Mouse (Mus musculus): ENCODE results near the gene Psrc1. TPM values are rescaled to one million over a fixed set of nuclear protein-coding genes. Genes with fewer than 3 reads are reported as not detected.

The Psrc1 gene
- total and polyA plus RNA-seq, 3 experiments, result 33.7 to 172 (median 122) TPM

- Histone ChIP-seq H3K27me3 (ENCODE audit: insufficient read depth, low read length) (peaks cover 39% of the 10 kb centered on the region), H3K9me3 (replicated peaks) (no peaks in the 10 kb centered on the region), H3K36me3 (replicated peaks) (no peaks in the 10 kb centered on the region), H3K4me1 (ENCODE audit: insufficient read depth, low read depth, low read length) (peaks cover 3% of the 10 kb centered on the region), H3K4me3 (ENCODE audit: low read depth, low read length) (no peak overlapping the region)
- ATAC-seq (ENCODE audit: extremely low read depth, insufficient number of reproducible peaks, low FRiP score, poor library complexity, severe bottlenecking) (no peak), DNase-seq (ENCODE audit: low spot score) (no peak)
- TF ChIP-seq GATA1 (IDR thresholded peaks at IDR 0.05; ENCODE audit: borderline replicate concordance, low read length) (no peak), GATA2 (IDR thresholded peaks at IDR 0.05; ENCODE audit: borderline replicate concordance, low read depth, low read length) (no peak), CTCF (IDR thresholded peaks at IDR 0.05; ENCODE audit: low read depth, low read length) (no peak), POLR2AphosphoS5 (IDR thresholded peaks at IDR 0.05; ENCODE audit: insufficient replicate concordance, low read depth, low read length) (no peak), TAL1 (conservative IDR thresholded peaks at IDR 0.05; ENCODE audit: low read depth, low read length) (no peak)
Observed at GRCm38 (mm10) chr3:108367173-108367572, 16.5 kb upstream of the Psrc1 start.

- H3K36me3 ChIP-seq (replicated peaks), result no peaks in the 10 kb centered on the region
- DNase-seq (ENCODE audit: low spot score) (no peak), ATAC-seq (ENCODE audit: extremely low read depth, insufficient number of reproducible peaks, low FRiP score, poor library complexity, severe bottlenecking) (no peak)
- H3K9me3 ChIP-seq (replicated peaks), result no peaks in the 10 kb centered on the region
- peaks cover 3% of the 10 kb centered on the region for H3K4me1 ChIP-seq (ENCODE audit: insufficient read depth, low read depth, low read length)
- H3K27me3 ChIP-seq (ENCODE audit: insufficient read depth, low read length), result peaks cover 44% of the 10 kb centered on the region
- TF ChIP-seq CTCF (IDR thresholded peaks at IDR 0.05; ENCODE audit: low read depth, low read length) (no peak), GATA1 (IDR thresholded peaks at IDR 0.05; ENCODE audit: borderline replicate concordance, low read length) (no peak), POLR2AphosphoS5 (IDR thresholded peaks at IDR 0.05; ENCODE audit: insufficient replicate concordance, low read depth, low read length) (no peak)
- H3K4me3 ChIP-seq (ENCODE audit: low read depth, low read length), result no peak overlapping the region
Observed at GRCm38 (mm10) chr3:108367828-108368227, 15.8 kb upstream of the Psrc1 start.

- no peak overlapping the region for H3K4me3 ChIP-seq (ENCODE audit: low read depth, low read length)
- no peaks in the 10 kb centered on the region for H3K9me3 ChIP-seq (replicated peaks)
- H3K36me3 ChIP-seq (replicated peaks), result no peaks in the 10 kb centered on the region
- H3K4me1 ChIP-seq (ENCODE audit: insufficient read depth, low read depth, low read length), result peaks cover 3% of the 10 kb centered on the region
- H3K27me3 ChIP-seq (ENCODE audit: insufficient read depth, low read length), result peaks cover 47% of the 10 kb centered on the region
- TF ChIP-seq TAL1 (conservative IDR thresholded peaks at IDR 0.05; ENCODE audit: low read depth, low read length), result no peak
- TF ChIP-seq GATA2 (IDR thresholded peaks at IDR 0.05; ENCODE audit: borderline replicate concordance, low read depth, low read length), result no peak
- TF ChIP-seq POLR2AphosphoS5 (IDR thresholded peaks at IDR 0.05; ENCODE audit: insufficient replicate concordance, low read depth, low read length), result no peak
- no peak for TF ChIP-seq CTCF (IDR thresholded peaks at IDR 0.05; ENCODE audit: low read depth, low read length)
- no peak for TF ChIP-seq GATA1 (IDR thresholded peaks at IDR 0.05; ENCODE audit: borderline replicate concordance, low read length)
- ATAC-seq (ENCODE audit: extremely low read depth, insufficient number of reproducible peaks, low FRiP score, poor library complexity, severe bottlenecking) (no peak), DNase-seq (ENCODE audit: low spot score) (no peak)
Observed at GRCm38 (mm10) chr3:108368721-108369120, 14.9 kb upstream of the Psrc1 start.

- DNase-seq (ENCODE audit: low spot score) (no peak), ATAC-seq (ENCODE audit: extremely low read depth, insufficient number of reproducible peaks, low FRiP score, poor library complexity, severe bottlenecking) (no peak)
- H3K9me3 ChIP-seq (replicated peaks), result no peaks in the 10 kb centered on the region
- TF ChIP-seq GATA1 (IDR thresholded peaks at IDR 0.05; ENCODE audit: borderline replicate concordance, low read length) (no peak), TAL1 (conservative IDR thresholded peaks at IDR 0.05; ENCODE audit: low read depth, low read length) (no peak), POLR2AphosphoS5 (IDR thresholded peaks at IDR 0.05; ENCODE audit: insufficient replicate concordance, low read depth, low read length) (no peak), GATA2 (IDR thresholded peaks at IDR 0.05; ENCODE audit: borderline replicate concordance, low read depth, low read length) (no peak), CTCF (IDR thresholded peaks at IDR 0.05; ENCODE audit: low read depth, low read length) (no peak)
- H3K4me1 ChIP-seq (ENCODE audit: insufficient read depth, low read depth, low read length), result peaks cover 3% of the 10 kb centered on the region
- no peak overlapping the region for H3K4me3 ChIP-seq (ENCODE audit: low read depth, low read length)
- H3K36me3 ChIP-seq (replicated peaks), result no peaks in the 10 kb centered on the region
- H3K27me3 ChIP-seq (ENCODE audit: insufficient read depth, low read length), result peaks cover 48% of the 10 kb centered on the region
Observed at GRCm38 (mm10) chr3:108372274-108372673, 11.4 kb upstream of the Psrc1 start.

GRCm38 (mm10) chr3:108372691-108373090, 10.9 kb upstream of the Psrc1 start:
- peaks cover 3% of the 10 kb centered on the region for H3K4me1 ChIP-seq (ENCODE audit: insufficient read depth, low read depth, low read length)
- no peak for DNase-seq (ENCODE audit: low spot score)
- no peaks in the 10 kb centered on the region for H3K9me3 ChIP-seq (replicated peaks)
- ATAC-seq (ENCODE audit: extremely low read depth, insufficient number of reproducible peaks, low FRiP score, poor library complexity, severe bottlenecking), result no peak
- H3K36me3 ChIP-seq (replicated peaks), result no peaks in the 10 kb centered on the region
- no peak for TF ChIP-seq CTCF (IDR thresholded peaks at IDR 0.05; ENCODE audit: low read depth, low read length)
- TF ChIP-seq GATA1 (IDR thresholded peaks at IDR 0.05; ENCODE audit: borderline replicate concordance, low read length), result no peak
- TF ChIP-seq POLR2AphosphoS5 (IDR thresholded peaks at IDR 0.05; ENCODE audit: insufficient replicate concordance, low read depth, low read length), result no peak
- no peak for TF ChIP-seq GATA2 (IDR thresholded peaks at IDR 0.05; ENCODE audit: borderline replicate concordance, low read depth, low read length)
- no peak for TF ChIP-seq TAL1 (conservative IDR thresholded peaks at IDR 0.05; ENCODE audit: low read depth, low read length)
- peaks cover 48% of the 10 kb centered on the region for H3K27me3 ChIP-seq (ENCODE audit: insufficient read depth, low read length)
- H3K4me3 ChIP-seq (ENCODE audit: low read depth, low read length), result no peak overlapping the region

- Histone ChIP-seq H3K27me3 (ENCODE audit: insufficient read depth, low read length) (peaks cover 23% of the 10 kb centered on the region), H3K4me3 (ENCODE audit: low read depth, low read length) (no peak overlapping the region), H3K36me3 (replicated peaks) (no peaks in the 10 kb centered on the region), H3K9me3 (replicated peaks) (no peaks in the 10 kb centered on the region), H3K4me1 (ENCODE audit: insufficient read depth, low read depth, low read length) (peaks cover 26% of the 10 kb centered on the region)
- no peak for DNase-seq (ENCODE audit: low spot score)
- no peak for TF ChIP-seq GATA1 (IDR thresholded peaks at IDR 0.05; ENCODE audit: borderline replicate concordance, low read length)
- no peak for TF ChIP-seq TAL1 (conservative IDR thresholded peaks at IDR 0.05; ENCODE audit: low read depth, low read length)
- TF ChIP-seq POLR2AphosphoS5 (IDR thresholded peaks at IDR 0.05; ENCODE audit: insufficient replicate concordance, low read depth, low read length), result no peak
- no peak for TF ChIP-seq CTCF (IDR thresholded peaks at IDR 0.05; ENCODE audit: low read depth, low read length)
- TF ChIP-seq GATA2 (IDR thresholded peaks at IDR 0.05; ENCODE audit: borderline replicate concordance, low read depth, low read length), result no peak
- ATAC-seq (ENCODE audit: extremely low read depth, insufficient number of reproducible peaks, low FRiP score, poor library complexity, severe bottlenecking), result no peak
Observed at GRCm38 (mm10) chr3:108378875-108379663, 4.6 kb upstream of the Psrc1 start.

Measured in G1E (cell line).